Mouse (Mus musculus): ENCODE results near the gene Olfr557.

Olfr557 gene

GRCm38 (mm10) chr7:102695358-102696125, at the start of gene Olfr557:
Gene Olfr557 (plus strand): TSS chr7:102695910.
- peak; percentile 74 for DNase-seq (ENCODE audit: low read depth, low spot score)

- no peak for DNase-seq (ENCODE audit: low read depth, low spot score)
These were observed 37.2 kb upstream of the Olfr557 start, which contains the start of gene Olfr555 for GRCm38 (mm10) chr7:102658523-102658922. Gene Olfr555 (plus strand): TSS chr7:102658823.

DNA sequence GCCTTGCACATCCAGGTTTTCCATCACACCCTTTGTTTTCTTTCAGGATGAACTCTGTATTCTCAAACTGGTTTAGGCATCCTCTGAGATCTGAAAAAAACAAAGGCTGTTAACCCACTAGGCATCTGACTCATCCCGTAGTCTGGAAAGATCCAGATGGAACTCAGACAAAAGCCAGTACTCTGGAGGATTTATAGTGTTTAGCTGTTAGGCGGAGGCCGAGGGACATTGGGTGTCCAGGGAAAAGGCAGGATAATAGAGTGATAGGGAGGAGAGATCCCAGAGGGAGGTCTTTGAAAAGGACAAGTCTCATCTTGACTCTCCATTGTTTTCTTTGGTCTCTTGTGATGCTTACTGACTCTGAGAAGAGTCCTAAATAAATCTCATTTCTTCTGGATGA, 31.1 kb upstream of the Olfr557 start, which contains the start of gene Olfr556:
Olfr556 (plus strand) TSS at position 301 of the 400 bp plus-strand sequence.
- no peak for DNase-seq (ENCODE audit: low read depth, low spot score)

GRCm38 (mm10) chr7:102665378-102665777, 30.3 kb upstream of the Olfr557 start:
- DNase-seq (ENCODE audit: low read depth, low spot score), result peak; percentile 22

DNA sequence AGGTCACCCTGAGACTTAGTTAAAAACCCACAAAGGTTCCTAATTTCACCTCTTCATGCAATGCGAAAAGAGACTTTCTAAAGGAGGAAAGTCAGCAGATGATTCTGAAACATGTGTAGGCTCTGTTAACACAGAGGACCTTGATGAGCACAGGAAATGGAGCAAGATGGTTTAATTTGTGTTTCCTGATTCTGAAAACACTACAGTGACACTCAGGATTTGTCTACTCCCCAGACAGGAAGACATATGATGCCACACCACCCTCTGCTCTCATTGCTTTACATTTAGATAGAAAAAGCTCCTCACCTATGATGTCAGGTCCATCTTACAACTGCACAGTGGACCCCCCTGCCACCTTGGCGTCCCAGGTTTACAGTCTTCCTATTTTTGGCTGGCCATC, 19.5 kb upstream of the Olfr557 start:
- no peak for DNase-seq (ENCODE audit: low read depth, low spot score)

DNA sequence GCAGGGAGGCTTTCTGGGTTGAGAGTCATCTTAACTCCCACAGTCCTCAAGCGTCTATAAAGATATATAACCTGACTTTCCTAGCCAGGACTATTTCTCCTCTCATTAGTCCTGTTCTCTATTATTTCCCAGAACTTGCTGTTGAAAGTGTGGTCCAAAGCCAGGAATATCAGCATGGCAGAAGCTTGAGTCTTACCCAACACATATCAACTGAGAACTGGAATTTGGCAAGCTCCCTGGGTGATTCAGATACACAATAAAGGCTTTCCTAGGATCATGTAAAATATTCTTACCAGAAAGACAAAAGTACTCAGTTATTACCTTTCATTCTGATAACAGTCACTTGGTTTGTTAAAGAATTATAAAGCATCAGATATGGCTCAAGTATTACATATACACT, 13.8 kb upstream of the Olfr557 start:
- DNase-seq (ENCODE audit: low read depth, low spot score), result no peak

DNA sequence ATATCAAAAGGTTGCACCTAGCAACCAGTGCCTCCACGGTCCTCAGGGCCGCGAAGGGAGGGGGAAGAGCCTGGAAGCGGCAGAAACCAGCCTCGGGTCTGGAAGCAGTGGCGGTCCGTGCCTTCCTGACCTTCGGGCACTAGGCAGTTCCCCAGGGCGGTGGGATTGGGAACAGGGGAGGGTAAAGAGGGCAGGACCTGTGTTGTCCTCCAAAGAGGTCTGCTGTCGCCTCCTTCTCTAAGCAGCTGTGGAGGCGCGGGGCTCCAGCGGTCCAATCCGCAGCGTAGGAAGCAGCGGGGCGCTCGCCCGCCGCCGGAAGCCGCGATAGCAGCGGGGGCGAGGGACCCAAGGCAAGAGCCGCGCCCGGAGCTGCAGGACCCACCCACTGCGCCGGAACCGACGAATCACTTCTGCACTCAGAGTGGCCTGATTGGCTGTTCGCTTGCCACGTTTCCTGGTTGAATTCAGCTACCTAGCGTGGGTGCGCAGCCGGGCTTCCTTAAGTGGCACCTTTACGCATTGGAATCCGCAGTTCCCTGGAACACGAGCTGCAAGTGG, 8.7 kb upstream of the Olfr557 start, which contains the start of gene Trim68:
Trim68 (minus strand) TSS at position 384 of the 558 bp plus-strand sequence.
- DNase-seq (ENCODE audit: low read depth, low spot score), result peak; percentile 95

- DNase-seq (ENCODE audit: low read depth, low spot score), result no peak
These were observed 2.8 kb downstream of the Olfr557 start for GRCm38 (mm10) chr7:102698461-102698860.

- no peak for DNase-seq (ENCODE audit: low read depth, low spot score)
These were observed 6.2 kb downstream of the Olfr557 start, which contains the start of gene Olfr558 for GRCm38 (mm10) chr7:102701915-102702314. Gene Olfr558 (plus strand): TSS chr7:102702215.

DNA sequence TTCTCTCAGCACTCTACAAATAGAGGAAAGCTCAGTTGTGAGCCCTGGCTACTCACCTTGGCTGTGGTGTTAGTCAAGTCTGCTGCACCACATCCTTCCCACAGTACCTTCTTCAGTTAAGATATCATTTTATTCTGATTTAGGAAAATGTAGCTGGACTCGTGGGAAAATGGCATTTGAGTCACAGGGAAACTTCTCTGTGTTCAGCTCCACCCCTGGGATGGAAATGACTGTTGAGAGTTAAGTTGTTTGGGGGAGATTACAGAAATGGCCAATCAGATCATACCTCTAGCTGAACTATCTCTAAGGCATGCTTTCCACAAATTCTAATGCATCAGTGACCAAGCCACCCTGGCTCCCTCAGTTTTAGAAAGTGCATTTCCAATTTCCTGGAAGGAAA, 23.3 kb downstream of the Olfr557 start, which contains the start of gene Olfr33:
Olfr33 (minus strand) TSS at position 101 of the 400 bp plus-strand sequence.
- no peak for DNase-seq (ENCODE audit: low read depth, low spot score)

GRCm38 (mm10) chr7:102727391-102727790, 31.7 kb downstream of the Olfr557 start, which contains the start of gene Olfr559:
Gene Olfr559 (minus strand): TSS chr7:102727491.
- no peak for DNase-seq (ENCODE audit: low read depth, low spot score)

DNA sequence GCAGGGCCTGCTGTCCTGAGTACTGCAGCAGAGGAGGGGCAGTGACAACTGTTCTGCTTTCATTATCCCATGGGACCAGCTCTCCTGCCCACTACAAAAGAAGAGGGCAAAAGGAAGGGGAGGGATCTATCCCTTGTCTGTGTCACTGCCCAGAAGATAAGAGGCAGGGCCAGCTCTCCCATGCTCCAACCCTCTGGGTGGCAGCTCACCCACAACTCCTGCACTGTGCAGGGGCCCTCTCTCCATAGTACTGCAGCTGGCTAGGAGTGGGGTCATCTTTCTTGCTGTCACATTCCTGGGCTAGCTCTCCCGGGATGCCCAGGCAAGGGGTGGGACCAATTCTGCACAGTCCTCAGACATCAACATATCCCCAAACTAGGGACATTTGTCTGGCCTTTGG, 38.1 kb downstream of the Olfr557 start:
- no peak for DNase-seq (ENCODE audit: low read depth, low spot score)

DNA sequence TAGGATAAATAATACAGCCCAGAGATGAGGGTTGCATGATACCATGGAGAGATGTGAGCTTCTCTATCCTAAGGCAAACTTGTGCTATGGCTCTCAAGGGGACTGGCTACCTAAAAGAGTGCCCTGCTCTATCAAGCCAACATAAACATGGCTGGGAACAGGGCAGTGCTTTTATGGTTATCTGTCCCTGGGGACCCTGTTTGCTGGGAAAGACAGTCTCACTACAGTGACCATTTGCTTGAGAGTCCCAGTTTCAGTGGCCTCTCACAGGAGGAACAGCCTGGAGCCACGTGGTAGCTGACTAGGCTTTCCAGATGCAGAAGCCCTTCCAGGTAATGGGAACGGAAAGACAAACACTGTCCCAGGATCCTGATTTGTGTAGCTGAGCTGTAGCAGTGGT, 42.0 kb downstream of the Olfr557 start:
- DNase-seq (ENCODE audit: low read depth, low spot score), result no peak

Measured in CD4-positive, CD25-positive, alpha-beta regulatory T cell, adult 2 months (primary cell).